13 mouse cellular contexts compared by ENCODE assay signal in the genomic region with DNA sequence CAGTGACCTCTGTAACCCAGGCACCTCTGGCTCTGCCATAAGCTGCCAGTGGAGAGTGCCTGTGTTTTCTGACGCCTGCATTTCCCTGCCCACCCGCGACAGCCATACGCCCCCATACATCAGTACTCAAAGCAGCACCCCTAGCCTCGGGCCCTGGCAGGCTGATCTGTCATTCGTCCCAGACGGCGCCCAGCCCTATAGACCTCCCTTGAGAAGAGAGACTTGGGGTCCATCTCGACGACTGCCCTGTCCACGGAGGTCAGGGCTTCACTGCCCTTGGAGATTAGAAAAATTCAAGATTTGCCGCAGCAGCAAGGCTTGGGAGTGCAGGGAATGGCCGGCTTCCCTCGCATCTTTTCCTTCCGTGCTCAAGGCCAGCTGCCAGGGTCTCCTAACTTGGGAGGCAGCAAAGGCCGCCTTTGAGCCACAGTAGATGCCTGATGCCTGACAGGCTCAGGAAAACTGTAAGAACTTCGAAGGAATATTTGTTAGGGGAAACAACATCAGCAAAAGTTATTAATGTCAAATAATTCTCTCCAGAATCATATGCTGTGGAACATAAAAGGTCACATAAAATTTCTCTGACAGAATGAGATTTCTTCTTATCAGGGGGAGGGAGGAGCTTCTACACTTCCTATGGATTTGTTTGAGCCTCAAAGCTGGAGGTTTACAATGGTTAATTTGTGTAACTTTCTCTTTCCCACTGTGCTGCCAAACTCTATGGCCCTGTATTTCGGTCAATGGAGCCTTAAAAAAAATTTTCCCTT. TPM values are rescaled to one million over a fixed set of nuclear protein-coding genes. Genes with fewer than 3 reads are reported as not detected.
DNase-seq lines count a peak whose midpoint lies in the region; ATAC-seq lines count a peak whose summit lies in the region.
"Had no signal": no experiment of that assay in that cellular context is flagged by ENCODE, and none has a peak within 500 bp of the region (broad histone marks: within the 10 kb centered on the region; RNA-seq: fewer than 3 reads in every experiment).

No protein-coding gene starts in this region.

- peak overlapping the region; percentile 56 for H3K4me2 ChIP-seq in forebrain, embryonic 16.5 days (ENCODE audit: low read length)
- peak overlapping the region; percentile 94 for H3K4me2 ChIP-seq in midbrain, embryonic 11.5 days
- H3K4me2 ChIP-seq: liver, embryonic 13.5 days had no signal

- no peak for ATAC-seq in forebrain, embryonic 16.5 days
- ATAC-seq in midbrain, embryonic 11.5 days (ENCODE audit: low FRiP score), result peak; percentile 5; the same call in 1 of the 2 replicates
- ATAC-seq: activated CD4-positive, CD25-positive, alpha-beta regulatory T cell, adult 4 months had no signal

- H3K4me3 ChIP-seq in forebrain, embryonic 16.5 days (replicated peaks; ENCODE audit: low read length), result peak overlapping the region; percentile 41
- H3K4me3 ChIP-seq in midbrain, embryonic 11.5 days (ENCODE audit: low read depth, low read length), result peak overlapping the region; percentile 54
- H3K4me3 ChIP-seq: liver, embryonic 13.5 days had no signal

- peaks cover 34% of the 10 kb centered on the region for H3K4me1 ChIP-seq in forebrain, embryonic 16.5 days (replicated peaks; ENCODE audit: control insufficient read depth, insufficient read depth, low read length)
- H3K4me1 ChIP-seq in midbrain, embryonic 11.5 days (ENCODE audit: control insufficient read depth, insufficient read depth, low read length), result peaks cover 18% of the 10 kb centered on the region; the same call in 1 of the 2 replicates
- H3K4me1 ChIP-seq: liver, embryonic 13.5 days had no signal

- H3K27ac ChIP-seq in forebrain, embryonic 16.5 days (ENCODE audit: low read length), result peak overlapping the region; percentile 75
- H3K27ac ChIP-seq in midbrain, embryonic 11.5 days (ENCODE audit: low read depth, low read length), result peak overlapping the region; percentile 97
- H3K27ac ChIP-seq: liver, embryonic 13.5 days had no signal

- H3K9me3 ChIP-seq in forebrain, embryonic 16.5 days (ENCODE audit: control insufficient read depth, low read length), result no peaks in the 10 kb centered on the region
- H3K9me3 ChIP-seq in midbrain, embryonic 11.5 days (ENCODE audit: control insufficient read depth, low read length), result no peaks in the 10 kb centered on the region
- H3K9me3 ChIP-seq: liver, embryonic 13.5 days had no signal

- 10% methylated on average over 18 of the region's 18 CpGs for WGBS in forebrain, embryonic 16.5 days
- 3% methylated on average over 18 of the region's 18 CpGs for WGBS in midbrain, embryonic 11.5 days

- intact Hi-C loops in heart, postnatal 36 days (cut with DNase I), result loop anchor here (10.0 kb wide), 1 partner anchor 795 kb away; a partner anchor contains a TSS

- peaks cover 5% of the 10 kb centered on the region for H3K27me3 ChIP-seq in forebrain, embryonic 16.5 days (replicated peaks; ENCODE audit: control insufficient read depth, insufficient read depth, low read length)
- no peaks in the 10 kb centered on the region for H3K27me3 ChIP-seq in midbrain, embryonic 11.5 days (ENCODE audit: control insufficient read depth, insufficient read depth, low read length)

- peak; percentile 26 for DNase-seq in right cerebral cortex, postnatal 4 days
- DNase-seq in right cerebral cortex, postnatal 14 days, result no peak
- peak; percentile 96 for DNase-seq in midbrain, embryonic 11.5 days (ENCODE audit: low spot score, missing footprints)
- no peak for DNase-seq in ovary, postnatal 14 days (ENCODE audit: low spot score)
- no peak for DNase-seq in thymus, postnatal 10 days (ENCODE audit: low spot score in 2 of 2)
- DNase-seq in cerebellum, adult 11-12 months, result no peak
- no peak for DNase-seq in heart, postnatal 36 days
- DNase-seq: gastrocnemius, postnatal 36 days; liver, embryonic 13.5 days; right cerebral cortex, adult 18-20 months had no signal

- H3K9ac ChIP-seq in forebrain, embryonic 16.5 days (replicated peaks; ENCODE audit: low read depth, low read length), result peak overlapping the region; percentile 64
- peak overlapping the region; percentile 87 for H3K9ac ChIP-seq in midbrain, embryonic 11.5 days (ENCODE audit: low read length)
- H3K9ac ChIP-seq: liver, embryonic 13.5 days had no signal

- no peaks in the 10 kb centered on the region for H3K36me3 ChIP-seq in forebrain, embryonic 16.5 days (ENCODE audit: control insufficient read depth, insufficient read depth)
- no peaks in the 10 kb centered on the region; the same call in 1 of the 2 replicates for H3K36me3 ChIP-seq in midbrain, embryonic 11.5 days (ENCODE audit: control insufficient read depth, insufficient read depth, low read length)
- H3K36me3 ChIP-seq: liver, embryonic 13.5 days had no signal

RNA-seq across cellular contexts. Expression of a gene that starts 7.9 kb away (rescaled TPM):
- polyA plus RNA-seq in forebrain, embryonic 16.5 days (2015; fragmentation: Nextera tagmentation; extraction: Ambion mirVana), result 48.1 and 58.3 TPM in 2 replicates
- polyA plus RNA-seq in midbrain, embryonic 11.5 days (2014; fragmentation: Nextera tagmentation; extraction: Ambion mirVana), result 55.6 and 66.9 TPM in 2 replicates
- not detected for total RNA-seq in heart, postnatal 36 days (2021)
- total RNA-seq: gastrocnemius, postnatal 36 days; megakaryocyte-erythroid progenitor cell, adult 5-6 weeks had no signal

Comparison
In these comparisons a context has a peak if more than half of its experiments do, and no peak if none do; other contexts are left out.
1. DNase-seq: peak in right cerebral cortex, postnatal 4 days (single experiment) and midbrain, embryonic 11.5 days (single experiment); none in right cerebral cortex, postnatal 14 days (single experiment), ovary, postnatal 14 days (single experiment), thymus, postnatal 10 days (0 of 2), cerebellum, adult 11-12 months (single experiment) and heart, postnatal 36 days (0 of 2).